Mouse (Mus musculus) right cerebral cortex, postnatal 4 days (tissue): ENCODE results near the gene Trp73.

ENCODE experiments used
- DNase-seq: peaks from one replicate; pipeline ENCODE4 v3.0.0-alpha.2; 2022

The Trp73 gene

DNA sequence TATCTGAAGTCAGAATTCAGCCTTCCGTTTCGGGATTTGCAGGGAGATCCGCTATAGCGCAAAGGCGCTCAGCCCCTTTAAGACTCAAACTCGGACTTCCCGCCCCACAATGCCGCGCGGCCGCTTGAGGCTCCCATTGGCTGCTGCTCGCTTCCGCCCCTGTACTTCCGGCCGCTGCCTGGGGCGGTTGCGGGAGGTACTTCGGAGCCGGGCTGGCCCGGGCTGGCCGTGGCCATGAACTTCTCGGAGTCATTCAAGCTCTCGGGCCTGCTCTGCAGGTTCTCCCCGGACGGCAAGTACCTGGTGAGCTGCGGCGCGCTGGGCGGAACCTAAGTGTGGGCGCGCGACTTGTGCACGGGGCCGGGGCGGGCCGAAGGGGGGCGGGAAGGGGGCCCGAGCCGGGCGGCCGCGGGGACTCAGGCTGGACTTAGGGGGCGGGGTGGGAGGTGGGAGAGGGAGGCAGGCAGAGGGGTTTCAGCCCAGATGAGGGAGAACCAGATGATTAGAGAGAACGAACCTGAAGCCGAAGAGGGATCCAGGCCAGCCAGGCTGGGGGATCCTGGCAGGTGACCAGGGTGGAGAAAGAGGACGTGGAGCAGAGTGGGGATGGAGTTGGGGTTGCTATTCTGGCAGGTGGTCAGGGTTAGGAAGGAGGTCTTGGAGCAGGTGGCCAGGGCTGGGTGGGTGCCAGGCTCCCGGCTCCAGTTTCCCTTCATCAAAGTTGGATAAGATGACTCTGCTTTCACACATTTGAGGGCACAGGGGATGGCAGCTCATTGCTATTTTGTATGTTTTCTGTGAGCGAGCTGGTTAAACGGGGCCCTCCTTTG, 2.4 kb upstream of the Trp73 start, which contains the start of gene Wrap73:
TSS of gene Wrap73 (plus strand) at position 162 of the 830 bp plus-strand sequence.
- peak; percentile 88 for DNase-seq

DNA sequence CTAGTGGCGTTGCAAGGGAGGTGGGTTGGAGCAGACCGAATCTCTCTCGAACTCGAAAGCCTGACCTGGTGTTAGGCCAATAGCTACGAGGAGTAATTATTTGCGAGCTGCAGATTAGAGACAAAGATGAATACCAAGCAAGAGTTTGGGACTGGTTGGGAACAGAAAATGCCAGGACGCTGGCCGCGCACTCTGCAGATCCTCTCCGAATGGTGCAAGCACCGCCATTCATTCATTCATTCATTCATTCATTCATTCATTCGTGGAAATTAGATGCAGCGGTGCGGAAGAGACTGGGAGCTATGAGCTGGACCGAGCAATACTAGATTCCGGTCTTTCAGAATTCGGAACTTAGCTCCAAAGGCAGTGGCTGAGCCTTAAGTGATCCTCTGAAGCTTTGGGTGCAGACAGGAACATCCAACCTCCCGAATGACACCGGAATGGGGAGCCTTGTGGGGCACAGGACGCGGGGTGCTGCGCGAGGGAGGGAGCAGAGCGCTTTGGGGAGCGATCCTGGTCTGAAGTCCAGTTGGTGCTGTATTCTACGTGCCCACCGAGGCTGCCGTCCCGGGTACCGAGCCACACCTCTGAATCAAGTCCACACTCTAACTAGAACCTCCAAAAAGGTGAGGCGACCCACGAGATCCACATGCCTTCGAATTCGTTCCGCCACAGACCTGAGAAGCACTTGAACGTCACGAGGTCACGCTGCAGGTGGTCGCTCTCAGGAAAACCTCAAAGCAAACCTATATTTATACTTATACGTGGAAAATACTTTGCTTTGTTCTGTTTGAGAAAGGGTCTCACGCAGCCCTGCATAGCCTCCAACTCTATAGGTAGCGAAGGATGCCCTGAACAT, 1.2 kb upstream of the Trp73 start:
- no peak for DNase-seq

DNA sequence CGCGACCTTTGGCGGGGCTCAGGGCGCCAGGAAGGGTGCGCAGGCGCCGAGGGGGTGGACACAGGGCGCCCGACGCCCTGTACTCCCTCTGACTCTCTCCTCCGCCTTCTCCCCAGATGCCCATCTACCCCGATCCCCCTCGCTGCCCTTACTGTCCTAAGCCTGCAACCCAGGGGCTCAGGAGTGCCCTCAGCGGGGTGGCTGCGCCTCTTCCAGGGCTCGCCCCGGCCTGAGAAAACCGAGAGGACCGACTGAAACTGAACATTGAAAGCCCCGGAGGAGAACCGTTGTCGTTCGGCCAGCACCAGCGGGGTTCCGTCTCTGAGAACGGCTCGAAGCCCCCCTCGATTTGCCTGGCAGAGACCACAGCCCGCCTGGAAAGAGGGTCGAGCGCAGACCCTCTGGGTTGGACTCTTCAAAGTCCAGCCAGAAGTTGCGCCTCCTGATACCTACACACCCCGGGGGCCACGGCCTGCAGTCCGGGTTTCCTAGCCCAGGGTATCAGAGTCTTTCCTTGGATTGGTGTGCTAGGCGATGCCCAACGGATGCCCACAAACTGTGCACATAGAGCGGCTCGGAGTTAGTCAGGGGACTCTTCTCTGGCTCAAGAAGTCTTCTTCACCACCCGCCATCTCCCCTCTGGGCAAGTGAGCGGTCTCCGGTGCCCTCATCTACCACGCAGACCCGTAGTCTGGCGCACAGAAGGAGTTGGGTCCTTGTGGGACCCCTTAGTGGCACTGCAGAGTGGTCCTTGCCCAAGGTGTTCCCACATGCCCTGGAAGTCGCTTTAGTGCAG, 403 bp upstream of the Trp73 start:
- no peak for DNase-seq

DNA sequence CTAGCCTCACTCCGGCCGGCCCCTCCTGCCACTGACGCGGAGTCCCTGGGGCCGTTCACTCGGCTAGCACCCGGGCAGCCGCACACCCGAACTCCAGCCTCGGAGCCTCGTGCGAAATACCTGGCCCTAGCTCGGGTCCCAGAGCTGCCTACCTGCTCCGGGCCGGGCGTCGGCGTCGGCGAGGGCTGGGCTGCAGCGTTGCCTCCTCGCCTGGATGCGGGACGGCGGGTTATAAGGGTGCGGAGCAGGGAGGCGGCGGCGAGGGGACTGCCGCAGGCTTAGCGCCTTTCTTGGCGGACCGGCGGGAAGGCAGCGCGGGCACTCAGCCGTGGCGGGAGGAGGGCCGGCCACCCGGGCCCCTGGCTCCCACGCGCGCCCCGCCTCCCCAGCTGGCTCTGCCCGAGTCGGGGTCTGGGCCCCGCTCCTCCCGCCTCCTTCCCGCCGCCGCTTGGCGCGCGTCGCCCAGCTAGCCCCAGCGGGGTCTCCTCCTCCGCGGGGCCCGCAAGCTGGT, 282 bp downstream of the Trp73 start:
- no peak for DNase-seq

DNA sequence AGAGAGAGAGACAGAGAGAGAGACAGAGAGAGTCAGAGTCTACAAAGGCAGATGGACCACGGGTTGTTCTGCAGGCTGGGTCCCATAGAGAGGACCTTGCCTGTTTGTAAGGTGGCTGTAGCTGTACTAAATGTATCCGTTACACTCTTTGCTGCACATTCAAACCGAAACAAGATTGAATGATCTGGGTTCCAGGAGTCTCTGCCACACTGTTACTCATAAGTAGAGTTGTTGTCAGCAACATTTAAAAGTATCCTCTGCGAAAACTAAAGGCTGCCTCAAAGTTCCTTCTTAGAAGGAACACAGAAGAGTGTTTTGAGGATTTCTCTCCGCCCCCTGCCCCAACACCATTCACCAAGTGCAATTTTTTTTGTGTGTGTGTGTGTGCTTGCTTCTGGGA, 2.9 kb downstream of the Trp73 start:
- DNase-seq, result no peak

DNA sequence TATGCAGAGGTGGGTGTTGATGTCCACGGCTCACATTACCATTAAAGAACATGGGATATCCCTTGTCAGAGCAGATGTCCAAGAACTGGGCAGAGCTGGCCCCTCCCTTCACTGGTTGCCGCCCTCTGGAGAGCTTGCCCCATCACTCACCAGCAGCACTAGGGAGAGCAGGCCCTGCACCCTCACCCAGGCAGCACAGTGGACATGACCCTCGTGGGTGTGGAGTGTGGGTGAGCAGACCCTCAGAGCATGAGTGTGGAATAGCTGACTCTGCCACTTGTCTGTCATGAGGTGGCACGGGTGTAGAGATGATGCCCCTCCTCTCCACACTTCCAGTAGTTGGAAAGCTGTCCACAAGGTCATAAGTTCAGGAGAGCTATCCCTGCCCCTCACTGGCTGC, 5.2 kb downstream of the Trp73 start:
- DNase-seq, result no peak

DNA sequence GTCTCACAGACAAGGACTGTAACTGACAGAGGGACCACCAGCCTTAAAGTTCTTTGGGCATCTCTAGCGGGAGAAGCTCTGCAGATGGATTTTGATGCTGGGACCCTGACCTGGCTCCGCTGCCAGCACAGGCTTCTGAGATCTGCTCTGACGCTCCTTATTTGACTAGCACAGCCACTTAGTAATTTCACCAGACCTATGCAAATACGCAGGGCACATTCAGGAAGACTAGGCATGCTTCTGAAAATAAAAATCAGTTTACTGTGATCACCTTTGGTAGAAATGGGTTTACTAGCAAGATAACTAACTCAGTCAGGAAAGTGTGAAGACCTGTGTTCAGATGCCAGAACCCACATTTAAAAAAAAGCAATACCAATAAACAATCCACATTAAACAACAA, 8.1 kb downstream of the Trp73 start:
- DNase-seq, result no peak

DNA sequence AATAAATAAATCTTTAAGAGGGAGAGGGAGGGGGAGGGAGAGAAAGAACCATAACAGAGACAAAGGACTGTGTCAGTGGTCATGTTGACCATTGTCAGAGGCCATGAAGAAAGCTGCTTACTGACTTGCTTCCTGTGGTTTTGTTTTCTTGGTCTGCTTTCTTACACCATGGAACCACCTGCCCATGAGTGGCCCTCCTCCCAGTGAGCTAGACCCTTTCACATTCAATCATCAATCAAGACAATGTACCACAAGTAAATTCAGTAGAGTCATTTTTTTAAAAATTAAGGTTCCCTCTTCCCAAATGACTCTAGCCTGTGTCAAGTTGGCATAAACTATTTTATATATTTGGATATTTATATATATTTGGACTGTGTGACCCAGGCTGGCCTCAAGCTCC, 10.1 kb downstream of the Trp73 start:
- no peak for DNase-seq

DNA sequence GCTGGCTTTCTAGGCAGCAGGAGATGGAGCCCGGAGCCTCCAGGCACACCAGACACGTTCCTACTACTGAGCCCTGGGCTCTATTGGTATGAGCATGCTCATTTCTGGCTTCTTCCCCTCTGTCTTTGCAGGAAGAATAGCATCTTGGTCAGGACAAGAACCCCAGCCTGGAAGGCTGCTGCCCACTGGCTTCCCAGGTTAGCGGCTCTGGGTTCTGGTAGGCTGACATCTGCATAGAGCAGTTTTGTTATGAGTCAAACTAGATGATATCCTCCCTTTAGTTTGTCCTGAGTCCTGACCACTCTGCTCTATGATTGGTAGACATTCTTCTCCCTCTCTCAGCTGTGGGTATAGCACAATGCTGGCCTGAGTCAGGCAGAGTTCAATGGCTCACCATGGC, 12.7 kb downstream of the Trp73 start:
- DNase-seq, result no peak

DNA sequence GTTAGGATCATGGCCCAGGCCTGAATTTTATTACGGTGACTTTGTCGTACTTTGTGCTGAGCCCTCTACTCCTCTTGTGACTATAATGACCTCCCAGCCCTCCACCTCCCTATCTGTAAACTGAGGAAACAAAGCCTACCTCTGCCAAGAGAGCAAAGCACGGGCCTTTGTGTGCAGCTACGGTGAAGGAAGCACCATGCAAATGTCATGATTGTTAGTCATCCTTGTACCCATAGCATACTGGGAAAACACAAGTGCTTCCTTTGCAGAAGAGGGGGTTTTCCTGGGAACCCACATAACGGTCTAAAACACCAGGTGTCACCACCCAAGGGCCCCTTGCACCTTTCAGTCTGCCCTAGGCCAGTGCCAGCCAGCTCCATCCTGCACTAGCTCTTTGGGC, 14.8 kb downstream of the Trp73 start:
- no peak for DNase-seq

DNA sequence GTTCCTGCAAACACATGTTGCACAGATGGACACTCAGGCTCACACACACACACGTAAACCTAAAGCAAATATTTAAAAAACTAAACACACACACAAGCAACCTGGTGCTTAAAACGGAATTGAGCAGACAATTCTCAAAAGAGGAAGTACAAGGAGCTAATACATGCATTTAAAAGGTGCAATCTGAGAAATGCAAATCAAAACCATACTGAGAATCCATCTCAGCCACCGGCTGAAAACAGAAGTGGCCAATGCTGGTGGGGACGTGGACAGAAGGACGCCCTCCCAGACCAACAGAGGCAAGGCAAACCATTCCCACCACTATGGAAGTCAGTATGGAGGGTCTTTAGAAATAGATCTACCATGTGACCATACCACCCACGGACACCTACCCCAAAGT, 16.5 kb downstream of the Trp73 start:
- DNase-seq, result no peak

DNA sequence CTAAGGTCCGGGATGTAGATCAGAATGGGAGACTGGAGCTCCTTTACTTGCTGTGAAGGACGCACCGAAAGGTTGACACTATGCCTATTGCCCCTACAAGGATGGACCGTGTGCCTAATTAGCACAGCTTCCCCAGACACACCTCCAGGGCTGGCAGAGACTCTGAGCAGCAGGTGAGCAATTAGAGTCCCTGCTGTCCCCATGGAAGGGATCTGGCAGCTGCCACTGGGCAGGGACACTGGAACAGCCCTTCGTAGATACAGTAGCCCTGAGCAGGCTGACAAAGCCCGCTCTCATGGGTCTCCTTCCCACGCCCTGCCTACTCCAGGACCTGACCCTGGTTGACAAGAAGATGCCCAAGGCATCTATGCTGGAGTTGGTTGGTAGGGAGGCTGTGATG, 17.6 kb downstream of the Trp73 start:
- no peak for DNase-seq

DNA sequence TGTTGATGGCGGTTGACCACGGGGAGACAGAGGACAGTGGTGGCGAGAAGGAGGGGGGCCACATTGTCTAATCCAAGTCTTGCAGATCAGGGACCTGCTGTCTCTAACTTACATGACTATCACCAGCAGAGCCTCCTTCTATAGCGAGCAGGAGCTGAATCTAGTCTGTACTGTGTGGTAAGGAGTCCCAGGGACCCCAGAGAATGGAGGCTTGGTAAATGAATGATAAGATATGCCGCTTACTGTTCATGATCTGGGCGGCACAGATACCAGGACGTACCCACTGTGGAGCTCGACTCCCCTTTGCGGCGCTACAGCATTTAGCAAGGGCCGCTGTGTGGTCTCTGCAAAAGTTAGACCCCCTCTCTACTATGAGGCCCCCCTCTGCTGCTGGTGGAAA, 18.2 kb downstream of the Trp73 start:
- no peak for DNase-seq

DNA sequence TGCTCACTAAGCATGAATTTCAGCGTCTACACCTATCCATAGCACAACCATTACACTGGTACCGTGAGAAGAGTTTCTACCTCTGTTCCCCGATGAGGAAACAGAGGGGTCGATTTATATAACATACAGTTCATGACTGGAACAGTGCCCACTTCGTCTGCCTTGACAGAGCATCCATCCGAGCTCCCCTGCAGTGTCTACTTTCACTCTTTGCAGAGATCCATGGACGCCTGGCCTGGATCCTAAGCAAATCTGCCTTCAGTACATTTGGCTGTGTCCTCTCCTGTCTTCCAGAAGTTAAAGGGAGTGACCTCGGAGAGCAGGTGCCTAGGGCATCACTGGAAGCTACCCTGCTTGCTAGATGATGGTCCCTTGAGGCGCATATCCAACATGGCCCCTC, 20.8 kb downstream of the Trp73 start:
- DNase-seq, result no peak

DNA sequence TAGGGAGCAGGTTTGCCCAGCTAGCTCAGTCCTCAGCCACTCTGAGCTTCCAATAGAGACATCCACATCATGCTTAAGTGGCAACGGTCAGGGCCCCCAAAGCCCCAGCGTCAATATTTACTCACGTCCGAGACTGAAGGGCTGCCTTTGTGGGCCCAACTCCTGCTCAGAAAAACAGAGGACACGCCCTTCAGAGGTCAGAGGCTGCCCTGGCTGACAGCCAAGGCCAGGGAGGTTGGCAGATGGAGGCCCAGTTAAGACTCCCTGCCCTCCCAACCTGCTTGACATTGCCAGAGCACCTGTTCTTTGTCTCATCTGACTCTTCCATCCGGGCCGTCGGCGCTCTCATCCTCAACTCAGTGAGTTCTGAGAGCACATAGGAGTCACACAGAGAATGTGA, 21.2 kb downstream of the Trp73 start:
- no peak for DNase-seq

DNA sequence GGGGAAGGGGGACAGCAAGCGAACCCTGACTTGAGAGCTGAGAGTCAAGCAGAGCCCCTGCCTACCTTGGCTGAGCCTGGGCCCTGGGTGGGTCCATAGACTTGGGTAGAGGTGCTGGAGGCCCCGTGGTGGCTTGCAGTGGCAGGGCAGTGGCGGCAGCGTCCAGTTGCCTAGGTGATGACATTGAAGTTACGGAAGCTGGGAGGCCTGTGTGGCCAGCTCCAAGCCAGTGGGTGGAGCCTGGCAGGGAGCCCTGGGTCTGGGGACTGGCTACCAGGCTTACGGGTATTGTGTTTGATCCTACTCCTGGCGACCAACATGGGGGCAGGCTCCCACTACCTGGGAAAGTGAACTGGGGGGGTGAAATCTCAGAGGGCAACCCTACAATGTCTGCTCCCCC, 23.6 kb downstream of the Trp73 start:
- DNase-seq, result no peak

DNA sequence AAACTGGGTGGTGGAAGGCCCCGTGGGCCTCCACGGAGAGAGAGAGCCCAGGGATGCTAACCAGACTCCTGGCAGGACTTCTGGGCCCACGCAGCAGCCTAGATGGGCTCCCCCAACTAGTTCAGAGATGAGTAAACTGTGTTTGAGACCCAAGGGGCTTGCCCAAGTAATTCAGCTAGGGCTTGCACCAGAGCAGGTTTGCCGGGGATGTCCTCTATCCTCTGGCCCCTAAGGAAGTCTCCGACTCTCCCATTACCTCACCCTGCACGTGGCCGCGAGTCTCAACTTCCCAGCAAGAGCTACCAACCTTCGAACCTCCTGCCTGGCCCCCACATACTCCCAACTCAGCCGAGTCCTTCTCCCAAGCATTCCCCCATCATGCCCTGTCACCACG, 30.2 kb downstream of the Trp73 start:
- DNase-seq, result no peak

DNA sequence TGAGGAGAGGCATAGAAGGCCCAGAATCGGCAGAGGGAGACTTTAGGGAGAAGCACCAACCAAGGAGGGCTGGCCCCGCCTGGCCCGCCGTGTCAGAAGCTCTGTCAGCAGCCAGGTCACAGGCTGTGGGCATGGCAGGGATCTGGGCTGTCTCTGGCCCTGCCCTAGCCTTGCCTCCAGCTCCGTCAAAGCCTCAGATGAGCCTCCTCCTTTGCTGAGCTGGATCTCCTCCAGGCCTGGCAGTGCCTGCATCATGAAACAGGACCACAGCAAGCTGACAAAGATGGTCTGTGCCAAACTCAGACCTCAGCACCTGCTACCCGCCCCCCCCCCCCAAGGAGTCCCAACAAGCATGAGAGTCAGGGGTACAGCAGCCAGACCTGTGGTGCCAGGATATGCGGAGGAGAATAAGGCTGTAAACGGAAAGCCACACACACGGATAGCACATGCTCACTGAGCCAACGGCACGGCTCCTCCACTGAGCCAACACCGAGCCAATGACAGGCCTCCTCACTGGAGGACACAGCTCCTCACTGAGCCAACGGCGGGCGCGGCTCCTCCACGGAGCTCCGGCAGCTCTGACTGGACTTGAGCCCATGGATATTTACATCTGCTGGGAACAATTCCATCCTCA, 30.7 kb downstream of the Trp73 start:
- DNase-seq, result peak; percentile 43

DNA sequence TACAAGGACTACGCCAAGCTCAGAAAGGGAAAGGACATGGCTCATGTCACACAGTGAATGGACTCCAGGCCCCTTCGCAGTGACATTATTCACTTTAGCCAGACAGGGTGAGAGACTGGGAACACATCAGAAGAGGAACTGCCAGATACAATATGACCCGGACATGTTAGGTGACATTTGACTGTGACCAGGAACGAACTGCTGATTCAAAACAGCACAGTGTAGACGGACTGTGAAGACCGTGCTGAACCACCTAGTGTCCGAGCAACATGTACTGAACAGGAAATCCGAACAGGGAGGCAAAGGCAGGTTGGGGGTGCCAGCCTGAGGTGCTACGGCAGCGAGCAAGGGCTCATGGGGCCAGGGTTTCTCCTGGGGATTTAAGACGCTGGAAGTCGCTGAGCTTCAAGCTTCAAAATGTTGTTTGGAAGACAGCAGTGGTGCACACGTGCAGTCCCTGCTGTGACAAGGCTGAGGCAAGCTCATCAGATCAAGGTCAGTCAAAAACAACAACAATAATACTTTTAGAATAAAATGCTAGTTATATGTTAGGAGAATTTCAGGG, 33.4 kb downstream of the Trp73 start:
- no peak for DNase-seq

DNA sequence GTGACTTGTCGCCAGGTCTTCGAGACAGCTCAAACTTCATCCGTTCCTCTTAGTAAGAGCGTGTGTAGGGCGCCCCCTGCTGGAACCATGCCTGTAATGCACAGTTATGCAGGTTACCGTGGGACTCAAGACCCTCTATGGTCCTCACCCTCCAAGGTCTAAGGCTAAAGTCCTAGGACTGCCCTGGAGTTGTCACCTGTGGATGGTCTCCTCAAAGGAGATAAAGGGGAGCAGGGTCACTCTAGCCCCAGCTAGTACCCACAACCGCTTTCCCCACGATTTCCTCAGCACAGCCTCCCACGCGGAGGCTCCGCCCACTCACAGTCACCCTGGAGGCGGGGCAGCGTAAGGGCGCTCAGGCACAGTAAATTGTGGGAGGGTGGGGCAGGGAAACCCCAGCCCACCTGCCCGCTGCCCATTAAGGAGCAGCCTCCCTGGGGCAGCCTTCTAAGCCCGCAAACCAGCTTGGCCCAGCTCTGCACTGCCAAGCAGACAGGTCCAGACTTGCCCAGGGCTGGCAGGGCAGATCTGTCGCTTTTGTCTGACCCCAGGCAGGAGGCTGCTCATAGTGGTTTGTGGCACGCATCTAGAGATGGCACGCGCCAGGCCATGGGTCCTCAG, 34.5 kb downstream of the Trp73 start:
- DNase-seq, result peak; percentile 72

DNA sequence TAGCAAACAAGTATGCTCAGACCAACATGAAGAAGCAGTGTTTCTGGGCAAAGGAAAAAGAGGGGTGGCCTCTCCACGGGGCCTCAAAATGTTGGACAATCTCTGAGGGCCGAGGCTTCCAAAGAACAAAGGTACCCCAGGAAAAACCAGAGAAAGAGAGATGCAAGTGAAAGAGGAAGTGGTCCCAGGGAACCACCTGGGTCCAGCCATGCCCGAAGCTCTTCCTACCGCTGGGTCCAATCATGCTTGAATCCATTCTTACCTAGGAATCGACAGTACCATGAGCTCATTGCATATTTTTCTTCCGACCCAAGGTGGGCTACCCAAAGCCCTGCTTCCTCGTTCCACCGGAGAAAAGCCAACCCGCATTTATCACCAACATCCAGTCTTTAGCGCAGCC, 36.1 kb downstream of the Trp73 start:
- DNase-seq, result no peak

DNA sequence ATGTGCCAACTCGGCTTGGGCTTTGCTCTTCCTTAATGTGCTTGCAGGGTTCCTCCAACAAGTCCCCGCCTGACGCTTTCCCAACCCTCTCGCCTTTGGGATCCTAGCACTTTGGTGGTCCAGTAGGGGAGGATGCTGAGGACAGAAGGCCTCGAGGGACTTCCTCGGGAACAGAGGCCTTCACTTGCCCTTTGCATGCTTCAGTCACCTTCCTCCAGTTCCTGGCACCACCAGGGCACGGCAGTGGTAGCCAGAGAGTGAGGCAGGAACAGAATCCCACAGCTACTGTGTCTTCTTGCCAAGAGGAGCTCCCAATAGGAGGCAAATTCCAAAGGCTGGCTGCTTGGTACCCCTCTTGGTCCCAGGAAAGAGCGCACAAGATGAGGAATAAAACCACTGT, 36.6 kb downstream of the Trp73 start:
- DNase-seq, result no peak
